Mouse (Mus musculus) spleen, adult 2 months (tissue): ENCODE measurements at regions not wholly inside any gene's neighbourhood (a gene's known extent, or its start where the extent isn't known, plus 50 kb on each side); places are given as distances from the start of the nearest gene placed in this dataset.

Experiments
- CTCF ChIP-seq: fragments of 200-500 bp; IDR thresholded peaks from 2 replicates; pipeline ENCODE4 v1.5.1; 2011; ENCODE audit warnings: mild to moderate bottlenecking, inconsistent platforms; ENCODE audit not compliant: insufficient read depth, insufficient read length, insufficient replicate concordance; ENCODE audit errors: extremely low read depth
- POLR2A ChIP-seq: fragments of 200-500 bp; IDR thresholded peaks from 2 replicates; pipeline ENCODE4 v1.6.1; 2011; ENCODE audit warnings: low read depth, low read length, inconsistent platforms

- no peak for TF ChIP-seq CTCF
- no peak for TF ChIP-seq POLR2A
Observed at GRCm38 (mm10) chr3:150954897-150955296, 482.8 kb upstream of the Adgrl4 start.
